Mouse (Mus musculus) WW6 (cell line): ENCODE results near the gene Dusp16.

ENCODE experiments used
- DNase-seq: peaks from one replicate; pipeline ENCODE4 v3.0.0-alpha.2; 2013; ENCODE audit warnings: low read depth, low spot score

Dusp16 gene

GRCm38 (mm10) chr6:134793046-134793806 lies 801 bp upstream of the Dusp16 start:
- no peak for DNase-seq

- DNase-seq: no peak
These were observed 940 bp downstream of the Dusp16 start for GRCm38 (mm10) chr6:134791251-134792118.

GRCm38 (mm10) chr6:134789100-134789499 lies 3.3 kb downstream of the Dusp16 start:
- DNase-seq: no peak

- DNase-seq: no peak
These were observed 6.0 kb downstream of the Dusp16 start for GRCm38 (mm10) chr6:134786426-134786825.

- DNase-seq: no peak
These were observed 9.5 kb downstream of the Dusp16 start for GRCm38 (mm10) chr6:134782900-134783299.

- DNase-seq: no peak
These were observed 10.9 kb downstream of the Dusp16 start for GRCm38 (mm10) chr6:134781494-134781913.

- no peak for DNase-seq
These were observed 12.4 kb downstream of the Dusp16 start for GRCm38 (mm10) chr6:134780024-134780423.

- no peak for DNase-seq
These were observed 18.5 kb downstream of the Dusp16 start for GRCm38 (mm10) chr6:134773961-134774360.

- DNase-seq: no peak
These were observed 19.0 kb downstream of the Dusp16 start for GRCm38 (mm10) chr6:134773292-134773893.

GRCm38 (mm10) chr6:134770339-134770738 lies 22.1 kb downstream of the Dusp16 start:
- DNase-seq: no peak

- DNase-seq: no peak
These were observed 27.9 kb downstream of the Dusp16 start for GRCm38 (mm10) chr6:134764441-134765061.

- no peak for DNase-seq
These were observed 29.0 kb downstream of the Dusp16 start for GRCm38 (mm10) chr6:134763436-134763835.

- DNase-seq: no peak
These were observed 30.6 kb downstream of the Dusp16 start for GRCm38 (mm10) chr6:134761808-134762207.

- DNase-seq: no peak
These were observed 31.4 kb downstream of the Dusp16 start for GRCm38 (mm10) chr6:134760926-134761544.

- DNase-seq: no peak
These were observed 36.4 kb downstream of the Dusp16 start for GRCm38 (mm10) chr6:134756058-134756457.

- peak; percentile 26 for DNase-seq
These were observed 38.6 kb downstream of the Dusp16 start for GRCm38 (mm10) chr6:134753858-134754257.

- peak; percentile 36 for DNase-seq
These were observed 39.0 kb downstream of the Dusp16 start for GRCm38 (mm10) chr6:134753412-134753811.

- no peak for DNase-seq
These were observed 40.4 kb downstream of the Dusp16 start for GRCm38 (mm10) chr6:134751883-134752647.

- DNase-seq: no peak
These were observed 41.3 kb downstream of the Dusp16 start for GRCm38 (mm10) chr6:134751087-134751486.

GRCm38 (mm10) chr6:134748126-134748525 lies 44.3 kb downstream of the Dusp16 start:
- no peak for DNase-seq

GRCm38 (mm10) chr6:134745876-134746275 lies 46.5 kb downstream of the Dusp16 start:
- no peak for DNase-seq
